Mouse (Mus musculus): ENCODE measurements around the gene Kcnh7. TPM values are rescaled to one million over a fixed set of nuclear protein-coding genes. Genes with fewer than 3 reads are reported as not detected.
A peak's percentile ranks its signal among the peaks of the same experiment; 100 is the strongest.

Gene Kcnh7
- 2.6 and 3.1 TPM in 2 replicates for polyA plus RNA-seq (2012; rRNA removed)

- no peaks in the 10 kb centered on the region for H3K4me1 ChIP-seq (ENCODE audit: control insufficient read depth, insufficient read depth, low read length)
- peak within 1 kb of the TSS; percentile 53 for H3K4me3 ChIP-seq (replicated peaks; ENCODE audit: insufficient read depth, low read depth, low read length)
- H3K27me3 ChIP-seq (ENCODE audit: control insufficient read depth, insufficient read depth, low read length): no peaks in the 10 kb centered on the region
- no peak for TF ChIP-seq CTCF (IDR thresholded peaks at IDR 0.05; ENCODE audit: borderline replicate concordance, insufficient read depth, low read depth, low read length)
- no peak for TF ChIP-seq POLR2A (IDR thresholded peaks at IDR 0.05; ENCODE audit: borderline replicate concordance, insufficient read depth, low read length)
- WGBS: 1% methylated on average over 47 of the region's 49 CpGs
- H3K27ac ChIP-seq (ENCODE audit: insufficient read depth, low read length): no peak within 1 kb of the TSS
- peak; percentile 26 to 46 for DNase-seq
These were observed at the start of gene Kcnh7 for GRCm38 (mm10) chr2:63183563-63184545. Gene Kcnh7 (minus strand): TSS chr2:63184287.

- Histone ChIP-seq H3K4me3 (replicated peaks; ENCODE audit: insufficient read depth, low read depth, low read length) (no peak overlapping the region), H3K27ac (ENCODE audit: insufficient read depth, low read length) (no peak overlapping the region), H3K4me1 (ENCODE audit: control insufficient read depth, insufficient read depth, low read length) (no peaks in the 10 kb centered on the region), H3K27me3 (ENCODE audit: control insufficient read depth, insufficient read depth, low read length) (no peaks in the 10 kb centered on the region)
- 30% methylated on average over 3 of the region's 3 CpGs for WGBS
- DNase-seq: no peak
- TF ChIP-seq POLR2A (IDR thresholded peaks at IDR 0.05; ENCODE audit: borderline replicate concordance, insufficient read depth, low read length) (no peak), CTCF (IDR thresholded peaks at IDR 0.05; ENCODE audit: borderline replicate concordance, insufficient read depth, low read depth, low read length) (no peak)
These were observed 23.3 kb upstream of the Kcnh7 start for GRCm38 (mm10) chr2:63207435-63207834.

GRCm38 (mm10) chr2:63186014-63186413, 1.9 kb upstream of the Kcnh7 start:
- 45% methylated on average over 2 of the region's 2 CpGs for WGBS
- TF ChIP-seq CTCF (IDR thresholded peaks at IDR 0.05; ENCODE audit: borderline replicate concordance, insufficient read depth, low read depth, low read length) (no peak), POLR2A (IDR thresholded peaks at IDR 0.05; ENCODE audit: borderline replicate concordance, insufficient read depth, low read length) (no peak)

GRCm38 (mm10) chr2:63184551-63185430, 704 bp upstream of the Kcnh7 start:
- WGBS: 7% methylated on average over 14 of the region's 15 CpGs
- no peaks in the 10 kb centered on the region for H3K4me1 ChIP-seq (ENCODE audit: control insufficient read depth, insufficient read depth, low read length)

More at GRCm38 (mm10) chr2:63186014-63186413, 1.9 kb upstream of the Kcnh7 start:
- DNase-seq: no peak
- Histone ChIP-seq H3K27ac (ENCODE audit: insufficient read depth, low read length) (no peak overlapping the region), H3K4me1 (ENCODE audit: control insufficient read depth, insufficient read depth, low read length) (no peaks in the 10 kb centered on the region), H3K27me3 (ENCODE audit: control insufficient read depth, insufficient read depth, low read length) (no peaks in the 10 kb centered on the region), H3K4me3 (replicated peaks; ENCODE audit: insufficient read depth, low read depth, low read length) (no peak overlapping the region)

GRCm38 (mm10) chr2:63153701-63154100, 30.4 kb downstream of the Kcnh7 start:
- H3K27me3 ChIP-seq (ENCODE audit: control insufficient read depth, insufficient read depth, low read length): no peaks in the 10 kb centered on the region
- H3K27ac ChIP-seq (ENCODE audit: insufficient read depth, low read length): no peak overlapping the region
- TF ChIP-seq CTCF (IDR thresholded peaks at IDR 0.05; ENCODE audit: borderline replicate concordance, insufficient read depth, low read depth, low read length): no peak
- TF ChIP-seq POLR2A (IDR thresholded peaks at IDR 0.05; ENCODE audit: borderline replicate concordance, insufficient read depth, low read length): no peak
- no peaks in the 10 kb centered on the region for H3K4me1 ChIP-seq (ENCODE audit: control insufficient read depth, insufficient read depth, low read length)
- DNase-seq: no peak
- no peak overlapping the region for H3K4me3 ChIP-seq (replicated peaks; ENCODE audit: insufficient read depth, low read depth, low read length)

More at GRCm38 (mm10) chr2:63184551-63185430, 704 bp upstream of the Kcnh7 start:
- Histone ChIP-seq H3K4me3 (replicated peaks; ENCODE audit: insufficient read depth, low read depth, low read length) (peak overlapping the region; percentile 53), H3K27ac (ENCODE audit: insufficient read depth, low read length) (no peak overlapping the region), H3K27me3 (ENCODE audit: control insufficient read depth, insufficient read depth, low read length) (no peaks in the 10 kb centered on the region)
- peak; percentile 35 to 39 for DNase-seq
- TF ChIP-seq CTCF (IDR thresholded peaks at IDR 0.05; ENCODE audit: borderline replicate concordance, insufficient read depth, low read depth, low read length): no peak
- no peak for TF ChIP-seq POLR2A (IDR thresholded peaks at IDR 0.05; ENCODE audit: borderline replicate concordance, insufficient read depth, low read length)

- H3K27ac ChIP-seq (ENCODE audit: insufficient read depth, low read length): no peak overlapping the region
- no peak for DNase-seq
These were observed 56.1 kb downstream of the Kcnh7 start for GRCm38 (mm10) chr2:63127762-63128516.

GRCm38 (mm10) chr2:63120316-63120715, 63.8 kb downstream of the Kcnh7 start:
- DNase-seq: no peak
- TF ChIP-seq CTCF (IDR thresholded peaks at IDR 0.05; ENCODE audit: borderline replicate concordance, insufficient read depth, low read depth, low read length): no peak
- TF ChIP-seq POLR2A (IDR thresholded peaks at IDR 0.05; ENCODE audit: borderline replicate concordance, insufficient read depth, low read length): no peak
- H3K4me1 ChIP-seq (ENCODE audit: control insufficient read depth, insufficient read depth, low read length): no peaks in the 10 kb centered on the region
- WGBS: 73% methylated on average over 3 of the region's 3 CpGs
- H3K27ac ChIP-seq (ENCODE audit: insufficient read depth, low read length): no peak overlapping the region
- H3K4me3 ChIP-seq (replicated peaks; ENCODE audit: insufficient read depth, low read depth, low read length): no peak overlapping the region
- no peaks in the 10 kb centered on the region for H3K27me3 ChIP-seq (ENCODE audit: control insufficient read depth, insufficient read depth, low read length)

More at GRCm38 (mm10) chr2:63127762-63128516, 56.1 kb downstream of the Kcnh7 start:
- TF ChIP-seq CTCF (IDR thresholded peaks at IDR 0.05; ENCODE audit: borderline replicate concordance, insufficient read depth, low read depth, low read length) (no peak), POLR2A (IDR thresholded peaks at IDR 0.05; ENCODE audit: borderline replicate concordance, insufficient read depth, low read length) (no peak)
- no peaks in the 10 kb centered on the region for H3K4me1 ChIP-seq (ENCODE audit: control insufficient read depth, insufficient read depth, low read length)
- no peaks in the 10 kb centered on the region for H3K27me3 ChIP-seq (ENCODE audit: control insufficient read depth, insufficient read depth, low read length)
- 66% methylated on average over 2 of the region's 2 CpGs for WGBS
- H3K4me3 ChIP-seq (replicated peaks; ENCODE audit: insufficient read depth, low read depth, low read length): no peak overlapping the region

Data from cerebellum, adult 2 months (tissue).